Mouse (Mus musculus): Measurements from ENCODE around the gene Mast4. TPM values are rescaled to one million over a fixed set of nuclear protein-coding genes. Genes with fewer than 3 reads are reported as not detected.

Gene Mast4
- total and polyA plus RNA-seq, 2 experiments: 0.83 to 5.3 TPM

DNA sequence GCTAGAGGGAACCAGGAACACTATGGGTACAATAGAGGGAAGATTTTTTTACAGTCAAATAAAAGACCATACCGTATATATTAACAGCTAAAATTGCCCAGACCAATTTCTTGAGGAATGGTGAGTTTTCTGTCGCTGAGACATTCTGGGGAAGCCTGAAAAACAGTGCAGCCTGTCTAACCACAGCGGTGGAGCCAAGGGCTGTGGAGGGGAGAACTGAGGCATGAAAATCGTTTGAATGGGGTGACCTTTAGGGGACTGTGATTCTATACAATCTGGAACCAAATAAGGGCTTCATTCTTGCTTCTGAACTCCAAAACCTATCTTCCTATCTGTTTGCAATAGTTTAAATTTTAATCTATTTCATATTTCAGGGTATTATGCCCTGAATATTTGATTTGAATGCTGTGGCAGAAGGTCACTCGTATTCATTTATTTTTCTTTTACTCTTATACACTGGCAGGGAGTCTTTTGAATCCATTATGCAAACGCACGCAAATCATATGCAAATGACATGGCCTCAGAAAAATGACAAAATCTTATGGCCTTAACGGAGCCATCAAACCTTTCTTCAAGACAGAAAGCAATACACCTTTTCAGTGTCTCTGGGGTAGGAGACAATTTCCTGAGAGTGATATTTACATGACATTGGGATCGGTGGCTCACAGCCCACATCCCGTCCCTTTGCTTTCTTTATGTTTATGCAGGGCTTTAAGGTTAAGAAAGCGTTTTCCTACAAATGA, 642.7 kb downstream of the Mast4 start:
- 86% methylated on average over 11 of the region's 11 CpGs for WGBS
- Histone ChIP-seq H3K36me3 (ENCODE audit: control insufficient read depth, insufficient read depth, low read length) (no peaks in the 10 kb centered on the region), H3K4me1 (ENCODE audit: control insufficient read depth, insufficient read depth, low read length) (peaks cover 6% of the 10 kb centered on the region; the same call in 1 of the 2 replicates), H3K4me3 (ENCODE audit: insufficient read depth, low read depth, low read length) (no peak overlapping the region), H3K9ac (ENCODE audit: low read depth, low read length) (no peak overlapping the region), H3K79me2 (ENCODE audit: control insufficient read depth, insufficient read depth, low read length) (no peaks in the 10 kb centered on the region), H3K27ac (replicated peaks; ENCODE audit: insufficient read depth, low read depth, low read length) (no peak overlapping the region), H3K27me3 (ENCODE audit: control insufficient read depth, insufficient read depth, low read length) (no peaks in the 10 kb centered on the region)
- no peak for TF ChIP-seq CTCF (IDR thresholded peaks at IDR 0.05; ENCODE audit: low read depth, low read length)
- no peak for DNase-seq (ENCODE audit: extremely low read depth, low read depth, low spot score)

DNA sequence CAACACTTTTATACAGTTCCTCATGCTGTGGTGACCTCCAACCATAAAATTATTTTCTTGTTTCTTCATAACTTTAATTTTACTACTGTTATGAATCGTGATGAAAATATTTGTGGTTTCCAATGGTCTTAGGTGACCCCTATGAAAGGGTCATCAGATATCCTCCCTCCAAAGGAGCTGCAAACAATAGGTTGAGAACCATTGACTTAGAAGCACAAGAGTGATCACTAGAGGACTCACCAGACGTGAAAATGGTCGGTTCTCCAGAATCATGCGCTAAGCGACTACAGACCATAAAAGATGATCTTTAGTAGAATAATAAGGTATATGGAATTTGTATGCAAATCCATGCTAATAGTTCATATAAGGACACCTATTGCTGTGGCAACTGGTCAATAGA, 644.1 kb downstream of the Mast4 start:
- Histone ChIP-seq H3K27me3 (ENCODE audit: control insufficient read depth, insufficient read depth, low read length) (no peaks in the 10 kb centered on the region), H3K4me3 (ENCODE audit: insufficient read depth, low read depth, low read length) (no peak overlapping the region), H3K36me3 (ENCODE audit: control insufficient read depth, insufficient read depth, low read length) (no peaks in the 10 kb centered on the region), H3K4me1 (ENCODE audit: control insufficient read depth, insufficient read depth, low read length) (peaks cover 6% of the 10 kb centered on the region; the same call in 1 of the 2 replicates), H3K79me2 (ENCODE audit: control insufficient read depth, insufficient read depth, low read length) (no peaks in the 10 kb centered on the region), H3K27ac (replicated peaks; ENCODE audit: insufficient read depth, low read depth, low read length) (no peak overlapping the region), H3K9ac (ENCODE audit: low read depth, low read length) (no peak overlapping the region)
- DNase-seq (ENCODE audit: extremely low read depth, low read depth, low spot score): no peak
- no peak for TF ChIP-seq POLR2A (IDR thresholded peaks at IDR 0.05; ENCODE audit: extremely low read depth, insufficient read depth, low read length)
- no peak for TF ChIP-seq CTCF (IDR thresholded peaks at IDR 0.05; ENCODE audit: low read depth, low read length)
- 83% methylated on average over 5 of the region's 5 CpGs for WGBS

DNA sequence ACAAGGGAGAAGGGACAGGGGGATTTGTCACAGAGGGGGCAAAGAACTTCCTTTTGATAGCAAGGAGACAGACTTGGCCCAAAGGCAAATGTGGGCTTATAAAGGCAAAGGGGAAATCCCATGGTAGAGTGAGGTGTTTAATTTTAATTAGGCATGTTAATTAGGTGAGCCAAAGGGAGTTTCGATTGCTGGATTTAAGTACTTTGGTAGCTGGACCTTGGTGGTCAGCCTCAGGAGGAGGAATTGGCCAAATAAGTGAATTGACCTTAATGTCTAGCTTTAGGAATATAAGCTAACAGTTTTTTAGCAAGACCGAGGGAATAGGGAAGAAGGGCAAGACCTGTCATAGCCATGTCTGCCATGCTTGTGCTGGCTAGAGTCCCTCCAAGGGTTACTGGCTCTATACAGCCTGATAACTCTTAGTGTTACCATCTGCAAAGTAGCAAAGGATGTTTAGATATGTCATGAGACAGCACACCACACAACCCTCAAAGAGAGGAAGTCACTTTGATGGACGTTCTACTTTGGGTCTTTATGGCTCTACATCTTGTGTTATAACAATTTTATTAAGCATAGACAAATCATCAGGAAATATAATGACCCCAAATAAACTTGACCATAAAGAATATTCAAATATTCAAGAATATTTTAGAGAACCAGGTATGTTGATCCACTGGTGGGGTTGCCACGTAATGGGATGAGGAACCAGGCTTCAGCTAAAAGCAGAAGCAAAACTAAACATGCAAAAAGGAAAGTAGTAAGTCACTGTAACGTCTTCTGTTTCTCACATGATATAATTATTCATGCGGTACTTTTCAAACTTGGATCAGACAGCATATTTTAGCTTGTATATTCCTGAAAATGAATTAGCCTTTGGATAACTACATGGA, 644.9 kb downstream of the Mast4 start:
- WGBS: 81% methylated on average over 6 of the region's 6 CpGs
- Histone ChIP-seq H3K9ac (ENCODE audit: low read depth, low read length) (no peak overlapping the region), H3K4me1 (ENCODE audit: control insufficient read depth, insufficient read depth, low read length) (peaks cover 6% of the 10 kb centered on the region; the same call in 1 of the 2 replicates), H3K27ac (replicated peaks; ENCODE audit: insufficient read depth, low read depth, low read length) (peak overlapping the region; percentile 65), H3K4me3 (ENCODE audit: insufficient read depth, low read depth, low read length) (no peak overlapping the region), H3K27me3 (ENCODE audit: control insufficient read depth, insufficient read depth, low read length) (no peaks in the 10 kb centered on the region), H3K36me3 (ENCODE audit: control insufficient read depth, insufficient read depth, low read length) (no peaks in the 10 kb centered on the region), H3K79me2 (ENCODE audit: control insufficient read depth, insufficient read depth, low read length) (no peaks in the 10 kb centered on the region)
- no peak for TF ChIP-seq CTCF (IDR thresholded peaks at IDR 0.05; ENCODE audit: low read depth, low read length)
- no peak for TF ChIP-seq POLR2A (IDR thresholded peaks at IDR 0.05; ENCODE audit: extremely low read depth, insufficient read depth, low read length)
- peak; percentile 27 for DNase-seq (ENCODE audit: extremely low read depth, low read depth, low spot score)

DNA sequence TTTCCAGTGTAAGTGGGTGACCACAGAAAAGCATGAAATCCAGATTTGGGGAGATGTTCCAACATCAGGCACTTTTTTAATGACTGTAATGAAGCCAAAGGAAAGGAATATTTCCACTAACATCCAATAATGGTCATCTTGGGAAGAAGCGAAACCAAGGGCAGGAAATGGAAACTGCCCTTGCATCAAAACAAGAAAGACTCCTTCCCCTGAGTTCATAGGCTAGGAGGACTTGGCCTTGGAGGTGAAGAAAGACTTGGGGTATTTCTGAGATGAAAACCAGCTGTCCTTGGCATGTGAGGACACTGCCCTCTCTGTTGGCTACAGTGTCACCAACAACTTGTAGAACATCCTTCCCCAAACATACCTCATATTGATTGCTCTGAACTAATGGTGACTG, 646.2 kb downstream of the Mast4 start:
- H3K27me3 ChIP-seq (ENCODE audit: control insufficient read depth, insufficient read depth, low read length): no peaks in the 10 kb centered on the region
- H3K4me1 ChIP-seq (ENCODE audit: control insufficient read depth, insufficient read depth, low read length): peaks cover 2% of the 10 kb centered on the region; the same call in 1 of the 2 replicates
- H3K4me3 ChIP-seq (ENCODE audit: insufficient read depth, low read depth, low read length): no peak overlapping the region
- no peaks in the 10 kb centered on the region for H3K36me3 ChIP-seq (ENCODE audit: control insufficient read depth, insufficient read depth, low read length)
- peak; percentile 34 for DNase-seq (ENCODE audit: extremely low read depth, low read depth, low spot score)
- WGBS: 76% methylated on average over 1 of the region's 1 CpGs
- no peak overlapping the region for H3K9ac ChIP-seq (ENCODE audit: low read depth, low read length)
- H3K27ac ChIP-seq (replicated peaks; ENCODE audit: insufficient read depth, low read depth, low read length): 0 out of 2 replicates have a peak overlapping the region, but pooled peaks have one; percentile 24
- no peak for TF ChIP-seq POLR2A (IDR thresholded peaks at IDR 0.05; ENCODE audit: extremely low read depth, insufficient read depth, low read length)
- TF ChIP-seq CTCF (IDR thresholded peaks at IDR 0.05; ENCODE audit: low read depth, low read length): no peak
- H3K79me2 ChIP-seq (ENCODE audit: control insufficient read depth, insufficient read depth, low read length): no peaks in the 10 kb centered on the region

DNA sequence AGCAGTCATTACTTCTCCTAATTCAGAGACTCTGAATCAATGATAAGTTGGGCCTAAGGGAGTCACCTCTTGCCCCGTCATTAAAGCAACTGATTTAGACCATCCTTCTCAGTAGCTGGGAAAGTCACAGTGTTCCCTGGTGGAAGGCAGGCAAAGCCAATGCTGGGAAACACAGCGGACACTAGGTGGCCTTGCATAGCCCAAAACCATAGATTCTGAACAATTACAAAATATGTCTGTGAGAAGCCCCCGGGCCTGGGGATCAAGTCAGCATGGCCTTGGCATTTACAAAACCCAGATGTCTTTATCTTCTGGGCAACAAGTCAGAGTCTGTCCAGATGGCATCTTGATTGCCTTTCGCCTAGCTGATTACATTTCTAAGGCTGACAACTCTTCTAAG, 649.4 kb downstream of the Mast4 start:
- WGBS: 84% methylated on average over 4 of the region's 4 CpGs
- Histone ChIP-seq H3K27me3 (ENCODE audit: control insufficient read depth, insufficient read depth, low read length) (no peaks in the 10 kb centered on the region), H3K4me1 (ENCODE audit: control insufficient read depth, insufficient read depth, low read length) (no peaks in the 10 kb centered on the region; the same call in 1 of the 2 replicates), H3K79me2 (ENCODE audit: control insufficient read depth, insufficient read depth, low read length) (no peaks in the 10 kb centered on the region), H3K4me3 (ENCODE audit: insufficient read depth, low read depth, low read length) (no peak overlapping the region), H3K27ac (replicated peaks; ENCODE audit: insufficient read depth, low read depth, low read length) (no peak overlapping the region), H3K36me3 (ENCODE audit: control insufficient read depth, insufficient read depth, low read length) (no peaks in the 10 kb centered on the region), H3K9ac (ENCODE audit: low read depth, low read length) (no peak overlapping the region)
- TF ChIP-seq POLR2A (IDR thresholded peaks at IDR 0.05; ENCODE audit: extremely low read depth, insufficient read depth, low read length): no peak
- TF ChIP-seq CTCF (IDR thresholded peaks at IDR 0.05; ENCODE audit: low read depth, low read length): no peak
- no peak for DNase-seq (ENCODE audit: extremely low read depth, low read depth, low spot score)
